Mouse (Mus musculus): ENCODE data around the gene Scamp5.

- no peak for TF ChIP-seq EP300 (optimal IDR thresholded peaks at IDR 0.05)
- no peak for TF ChIP-seq CTCF (IDR thresholded peaks at IDR 0.05; ENCODE audit: low read depth)
Observed at GRCm38 (mm10) chr9:57436166-57436565, 31.7 kb downstream of the Scamp5 start.
